Mouse (Mus musculus) left cerebral cortex, adult 2 months (tissue): ENCODE data around the gene Slc26a5. TPM values are rescaled to one million over a fixed set of nuclear protein-coding genes. Genes with fewer than 3 reads are reported as not detected.

Source experiments
- DNase-seq, 2 experiments: peaks; one replicate each; pipeline ENCODE4 v3.0.0; 2021 to 2022; ENCODE audit warnings: low spot score in 2 of 2, mixed read lengths in 1 of 2; ENCODE audit errors: extremely low spot score in 1 of 2
- H3K27ac ChIP-seq: fragments of 200-600 bp; 2 replicates; pipeline ENCODE4 v1.8.1; 2022
- H3K4me3 ChIP-seq: fragments of 200-600 bp; 2 replicates; pipeline ENCODE4 v1.8.1; 2022
- CTCF ChIP-seq: fragments of 200-600 bp; IDR thresholded peaks from 2 replicates; pipeline ENCODE4 v1.8.1; 2022; ENCODE audit warnings: antibody characterized with exemption, mild to moderate bottlenecking, moderate library complexity
- intact Hi-C: fragments of 180-260 bp; cut with DNase I; formaldehyde crosslinking; loops from one replicate; pipeline ENCODE4 v1.15.1; 2025
- total RNA-seq, 2 experiments: library from RNA; stranded (reverse); gene quantifications; 2 replicates each; pipeline ENCODE4 v1.2.3; 2021

Gene Slc26a5
- total RNA-seq, 2 experiments from 2014 or later, result 0.37 to 1.1 TPM

DNA sequence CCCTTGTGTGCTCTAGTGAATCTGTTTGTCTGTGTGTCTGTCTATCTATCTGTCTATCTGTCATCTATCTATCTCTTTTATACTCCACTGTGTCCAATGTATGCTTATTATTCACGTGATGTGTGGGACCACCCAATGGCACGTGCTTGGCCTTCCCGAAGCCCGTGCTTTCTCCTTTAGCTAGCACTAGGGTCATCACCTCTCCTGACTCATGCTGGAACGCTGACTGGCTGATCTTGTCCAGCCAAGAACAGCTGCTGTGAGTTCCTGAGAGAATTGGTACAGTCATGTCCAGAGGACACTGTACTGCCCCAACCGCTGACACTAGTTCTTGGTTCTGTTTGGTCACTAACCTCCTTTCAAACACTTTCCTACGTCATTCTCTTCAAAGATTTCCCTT lies 6.8 kb downstream of the Slc26a5 start:
- intact Hi-C loops, result no loop called here

GRCm38 (mm10) chr5:21851679-21852340 lies 13.6 kb downstream of the Slc26a5 start:
- intact Hi-C loops, result no loop called here
- no peak for TF ChIP-seq CTCF
- no peak for DNase-seq
- Histone ChIP-seq H3K27ac (no peak overlapping the region), H3K4me3 (no peak overlapping the region)

More for the DNA sequence above, 6.8 kb downstream of the Slc26a5 start:
- no peak for TF ChIP-seq CTCF
- DNase-seq, result no peak
- Histone ChIP-seq H3K27ac (no peak overlapping the region), H3K4me3 (no peak overlapping the region)

DNA sequence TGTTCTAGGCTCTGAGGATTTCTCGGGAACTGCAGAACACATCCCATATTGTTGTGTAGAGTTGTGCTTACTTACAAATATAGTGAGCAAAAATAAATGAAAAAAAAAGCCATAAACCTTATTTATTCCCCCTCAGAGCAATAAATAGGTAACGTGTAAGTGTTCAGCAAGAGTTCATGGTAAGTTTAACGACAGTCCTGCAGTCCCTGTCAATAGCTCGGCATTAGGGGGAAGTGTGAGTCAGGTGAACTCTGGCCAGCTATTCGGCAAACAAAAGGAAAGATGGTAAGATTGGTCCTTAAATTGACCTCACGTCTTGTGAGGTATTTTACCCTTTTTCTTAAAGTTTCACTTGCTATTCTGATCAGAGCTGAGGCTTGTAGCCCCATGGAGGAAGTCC lies 18.0 kb downstream of the Slc26a5 start:
- TF ChIP-seq CTCF, result no peak
- no peak overlapping the region for H3K27ac ChIP-seq
- no peak overlapping the region for H3K4me3 ChIP-seq
- intact Hi-C loops, result no loop called here
- DNase-seq, result no peak

GRCm38 (mm10) chr5:21846616-21847290 lies 18.7 kb downstream of the Slc26a5 start:
- intact Hi-C loops, result no loop called here

DNA sequence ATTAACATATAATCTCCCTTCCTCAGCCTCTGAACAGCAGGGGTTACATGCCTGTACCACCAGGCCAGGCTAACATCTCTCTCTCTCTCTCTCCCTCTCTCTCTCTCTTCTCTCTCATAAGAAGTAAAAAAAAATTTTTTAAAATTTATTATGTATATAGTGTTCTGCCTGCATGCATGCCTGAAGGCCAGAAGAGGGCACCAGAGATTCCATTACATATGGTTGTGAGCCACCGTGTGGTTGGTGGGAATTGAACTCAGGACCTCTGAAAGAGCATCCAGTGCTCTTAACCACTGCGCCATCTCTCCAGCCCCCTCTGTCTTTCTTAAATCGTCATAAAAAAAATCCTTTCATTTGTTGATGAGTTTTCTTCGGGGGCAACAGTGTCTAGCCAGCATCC lies 20.7 kb downstream of the Slc26a5 start:
- H3K4me3 ChIP-seq, result no peak overlapping the region
- intact Hi-C loops, result no loop called here
- DNase-seq, result no peak
- peak; percentile 47 for TF ChIP-seq CTCF
- no peak overlapping the region for H3K27ac ChIP-seq

More at GRCm38 (mm10) chr5:21846616-21847290, 18.7 kb downstream of the Slc26a5 start:
- DNase-seq, result no peak
- Histone ChIP-seq H3K4me3 (no peak overlapping the region), H3K27ac (no peak overlapping the region)
- TF ChIP-seq CTCF, result no peak

- DNase-seq, result no peak
- intact Hi-C loops, result no loop called here
- Histone ChIP-seq H3K4me3 (no peak overlapping the region), H3K27ac (no peak overlapping the region)
- TF ChIP-seq CTCF, result no peak
Observed at GRCm38 (mm10) chr5:21831761-21832160, 33.6 kb downstream of the Slc26a5 start.

GRCm38 (mm10) chr5:21828855-21829254 lies 36.5 kb downstream of the Slc26a5 start:
- intact Hi-C loops, result no loop called here
- no peak overlapping the region for H3K4me3 ChIP-seq
- H3K27ac ChIP-seq, result no peak overlapping the region
- TF ChIP-seq CTCF, result no peak
- DNase-seq, result no peak

GRCm38 (mm10) chr5:21827643-21828042 lies 37.8 kb downstream of the Slc26a5 start:
- no peak for DNase-seq

GRCm38 (mm10) chr5:21826370-21826769 lies 39.0 kb downstream of the Slc26a5 start:
- no peak for TF ChIP-seq CTCF
- Histone ChIP-seq H3K4me3 (no peak overlapping the region), H3K27ac (no peak overlapping the region)
- intact Hi-C loops, result no loop called here
- no peak for DNase-seq

More at GRCm38 (mm10) chr5:21827643-21828042, 37.8 kb downstream of the Slc26a5 start:
- intact Hi-C loops, result no loop called here
- H3K27ac ChIP-seq, result no peak overlapping the region
- no peak overlapping the region for H3K4me3 ChIP-seq
- no peak for TF ChIP-seq CTCF

- intact Hi-C loops, result no loop called here
- no peak overlapping the region for H3K27ac ChIP-seq
- TF ChIP-seq CTCF, result peak; percentile 60
- DNase-seq, result peak in 1 of 2 experiments; percentile 28
- H3K4me3 ChIP-seq, result no peak overlapping the region
Observed at GRCm38 (mm10) chr5:21813994-21814393, 51.4 kb downstream of the Slc26a5 start.

GRCm38 (mm10) chr5:21810924-21811323 lies 54.5 kb downstream of the Slc26a5 start:
- no peak for TF ChIP-seq CTCF
- Histone ChIP-seq H3K27ac (no peak overlapping the region), H3K4me3 (no peak overlapping the region)
- intact Hi-C loops, result no loop called here
- no peak for DNase-seq

DNA sequence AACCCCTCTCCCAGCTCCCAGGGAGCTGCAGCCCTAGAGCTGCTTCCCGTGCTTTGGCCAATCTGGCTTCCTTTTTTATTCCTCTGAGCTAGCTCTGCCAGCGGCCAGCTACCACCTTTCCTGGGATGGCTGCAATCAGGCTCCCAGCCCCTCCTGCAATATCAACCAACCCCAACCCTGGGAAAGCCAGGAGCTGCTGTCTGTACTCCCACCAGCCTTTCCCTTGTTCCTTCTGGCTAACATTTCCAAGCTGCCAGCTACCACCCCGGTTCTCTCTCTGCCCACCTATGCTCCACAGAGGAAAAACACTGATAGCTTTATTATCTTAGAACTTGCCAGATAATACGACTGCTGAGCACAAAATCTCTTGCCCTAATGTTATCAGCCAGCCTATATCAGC lies 60.6 kb downstream of the Slc26a5 start:
- H3K27ac ChIP-seq, result no peak overlapping the region
- no peak for TF ChIP-seq CTCF

More for the DNA sequence above, 60.6 kb downstream of the Slc26a5 start:
- no peak overlapping the region for H3K4me3 ChIP-seq
- intact Hi-C loops, result loop anchor here (2.0 kb wide), 1 partner anchor 36 kb away; no protein-coding TSS in a partner anchor
- no peak for DNase-seq
